Mouse (Mus musculus): ENCODE measurements at regions not wholly inside any gene's neighbourhood (a gene's known extent, or its start where the extent isn't known, plus 50 kb on each side); places are given as distances from the start of the nearest gene placed in this dataset.
A peak's percentile ranks its signal among the peaks of the same experiment; 100 is the strongest.

GRCm38 (mm10) chr3:48207950-48208349, 1549.2 kb downstream of the Pcdh18 start:
- no peak for ATAC-seq (ENCODE audit: low FRiP score, low TSS enrichment)
- no peak overlapping the region for H3K4me2 ChIP-seq (ENCODE audit: low read length)
- no peaks in the 10 kb centered on the region for H3K9me3 ChIP-seq (ENCODE audit: control insufficient read depth, low read length)
- H3K9ac ChIP-seq (replicated peaks; ENCODE audit: low read length) = no peak overlapping the region
- H3K36me3 ChIP-seq (ENCODE audit: control insufficient read depth, insufficient read depth, low read length) = no peaks in the 10 kb centered on the region
- H3K4me1 ChIP-seq (ENCODE audit: control insufficient read depth, insufficient read depth, low read length) = no peaks in the 10 kb centered on the region
- no peak overlapping the region for H3K27ac ChIP-seq (replicated peaks; ENCODE audit: low read depth, low read length)
- H3K4me3 ChIP-seq (replicated peaks; ENCODE audit: low read depth, low read length) = no peak overlapping the region
- no peaks in the 10 kb centered on the region for H3K27me3 ChIP-seq (ENCODE audit: control insufficient read depth, insufficient read depth, low read length)
- 85% methylated on average over 2 of the region's 2 CpGs for WGBS
- DNase-seq = peak; percentile 8

- DNase-seq (peak; percentile 40), ATAC-seq (ENCODE audit: low FRiP score, low TSS enrichment) (no peak)
- Histone ChIP-seq H3K9me3 (ENCODE audit: control insufficient read depth, low read length) (no peaks in the 10 kb centered on the region), H3K27ac (replicated peaks; ENCODE audit: low read depth, low read length) (no peak overlapping the region), H3K27me3 (ENCODE audit: control insufficient read depth, insufficient read depth, low read length) (no peaks in the 10 kb centered on the region), H3K4me3 (replicated peaks; ENCODE audit: low read depth, low read length) (no peak overlapping the region), H3K4me2 (ENCODE audit: low read length) (no peak overlapping the region), H3K36me3 (ENCODE audit: control insufficient read depth, insufficient read depth, low read length) (no peaks in the 10 kb centered on the region), H3K4me1 (ENCODE audit: control insufficient read depth, insufficient read depth, low read length) (no peaks in the 10 kb centered on the region), H3K9ac (replicated peaks; ENCODE audit: low read length) (no peak overlapping the region)
- WGBS = 60% methylated on average over 3 of the region's 3 CpGs
These were observed 1562.8 kb downstream of the Pcdh18 start for GRCm38 (mm10) chr3:48194300-48194699.

GRCm38 (mm10) chr3:48144885-48145284, 1612.2 kb downstream of the Pcdh18 start:
- no peaks in the 10 kb centered on the region for H3K36me3 ChIP-seq (ENCODE audit: control insufficient read depth, insufficient read depth, low read length)
- no peaks in the 10 kb centered on the region for H3K4me1 ChIP-seq (ENCODE audit: control insufficient read depth, insufficient read depth, low read length)
- no peaks in the 10 kb centered on the region for H3K27me3 ChIP-seq (ENCODE audit: control insufficient read depth, insufficient read depth, low read length)
- no peak overlapping the region for H3K4me3 ChIP-seq (replicated peaks; ENCODE audit: low read depth, low read length)
- no peak overlapping the region for H3K9ac ChIP-seq (replicated peaks; ENCODE audit: low read length)
- H3K27ac ChIP-seq (replicated peaks; ENCODE audit: low read depth, low read length) = no peak overlapping the region
- H3K4me2 ChIP-seq (ENCODE audit: low read length) = no peak overlapping the region
- ATAC-seq (ENCODE audit: low FRiP score, low TSS enrichment) = no peak; the same call in 1 of the 2 replicates
- 95% methylated on average over 3 of the region's 3 CpGs for whole genome bisulfite sequencing
- no peaks in the 10 kb centered on the region for H3K9me3 ChIP-seq (ENCODE audit: control insufficient read depth, low read length)
- DNase-seq = no peak

GRCm38 (mm10) chr3:48134938-48135337, 1622.2 kb downstream of the Pcdh18 start:
- Histone ChIP-seq H3K27me3 (ENCODE audit: control insufficient read depth, insufficient read depth, low read length) (no peaks in the 10 kb centered on the region), H3K27ac (replicated peaks; ENCODE audit: low read depth, low read length) (no peak overlapping the region), H3K36me3 (ENCODE audit: control insufficient read depth, insufficient read depth, low read length) (no peaks in the 10 kb centered on the region), H3K4me1 (ENCODE audit: control insufficient read depth, insufficient read depth, low read length) (no peaks in the 10 kb centered on the region), H3K9me3 (ENCODE audit: control insufficient read depth, low read length) (no peaks in the 10 kb centered on the region), H3K9ac (replicated peaks; ENCODE audit: low read length) (no peak overlapping the region), H3K4me2 (ENCODE audit: low read length) (no peak overlapping the region), H3K4me3 (replicated peaks; ENCODE audit: low read depth, low read length) (no peak overlapping the region)
- WGBS = 81% methylated on average over 4 of the region's 4 CpGs
- DNase-seq (no peak), ATAC-seq (ENCODE audit: low FRiP score, low TSS enrichment) (no peak)

- no peak overlapping the region for H3K27ac ChIP-seq (replicated peaks; ENCODE audit: low read depth, low read length)
- DNase-seq (no peak), ATAC-seq (ENCODE audit: low FRiP score, low TSS enrichment) (no peak)
- no peaks in the 10 kb centered on the region for H3K9me3 ChIP-seq (ENCODE audit: control insufficient read depth, low read length)
- H3K4me3 ChIP-seq (replicated peaks; ENCODE audit: low read depth, low read length) = no peak overlapping the region
- H3K9ac ChIP-seq (replicated peaks; ENCODE audit: low read length) = no peak overlapping the region
- 51% methylated on average over 1 of the region's 1 CpGs for WGBS
- no peaks in the 10 kb centered on the region for H3K36me3 ChIP-seq (ENCODE audit: control insufficient read depth, insufficient read depth, low read length)
- H3K4me2 ChIP-seq (ENCODE audit: low read length) = no peak overlapping the region
- H3K27me3 ChIP-seq (ENCODE audit: control insufficient read depth, insufficient read depth, low read length) = no peaks in the 10 kb centered on the region
- no peaks in the 10 kb centered on the region for H3K4me1 ChIP-seq (ENCODE audit: control insufficient read depth, insufficient read depth, low read length)
These were observed 1632.9 kb downstream of the Pcdh18 start for GRCm38 (mm10) chr3:48124263-48124662.

- Histone ChIP-seq H3K4me3 (replicated peaks; ENCODE audit: low read depth, low read length) (no peak overlapping the region), H3K4me1 (ENCODE audit: control insufficient read depth, insufficient read depth, low read length) (no peaks in the 10 kb centered on the region), H3K9me3 (ENCODE audit: control insufficient read depth, low read length) (no peaks in the 10 kb centered on the region), H3K4me2 (ENCODE audit: low read length) (no peak overlapping the region), H3K27ac (replicated peaks; ENCODE audit: low read depth, low read length) (no peak overlapping the region), H3K36me3 (ENCODE audit: control insufficient read depth, insufficient read depth, low read length) (no peaks in the 10 kb centered on the region), H3K27me3 (ENCODE audit: control insufficient read depth, insufficient read depth, low read length) (no peaks in the 10 kb centered on the region), H3K9ac (replicated peaks; ENCODE audit: low read length) (no peak overlapping the region)
- no peak for ATAC-seq (ENCODE audit: low FRiP score, low TSS enrichment)
- DNase-seq = no peak
- 87% methylated on average over 1 of the region's 1 CpGs for WGBS
These were observed 1652.8 kb upstream of the Pabpc4l start for GRCm38 (mm10) chr3:48100847-48101246.

DNA sequence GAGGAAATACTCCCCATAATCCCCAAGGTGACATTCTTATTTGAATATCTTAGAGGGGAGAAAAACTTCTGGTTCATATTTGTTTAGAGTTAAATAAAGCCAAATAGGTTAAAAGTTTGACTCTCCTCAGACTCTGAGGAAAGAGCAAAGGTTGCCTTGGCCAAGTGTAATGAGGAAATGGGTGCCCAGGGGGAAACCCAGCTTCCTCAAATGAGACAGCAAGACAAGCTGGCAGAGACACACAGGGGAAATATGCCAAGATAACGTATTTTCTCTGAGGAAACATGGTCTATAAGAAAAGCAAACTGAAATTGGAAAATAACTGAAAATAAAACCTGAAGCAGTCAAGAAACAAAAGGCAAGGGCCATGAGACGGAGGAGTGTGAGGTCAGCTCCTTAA, 1632.6 kb upstream of the Pabpc4l start:
- 68% methylated on average over 2 of the region's 2 CpGs for WGBS
- DNase-seq (no peak), ATAC-seq (ENCODE audit: low FRiP score, low TSS enrichment) (no peak)
- Histone ChIP-seq H3K9me3 (ENCODE audit: control insufficient read depth, low read length) (no peaks in the 10 kb centered on the region), H3K27ac (replicated peaks; ENCODE audit: low read depth, low read length) (no peak overlapping the region), H3K9ac (replicated peaks; ENCODE audit: low read length) (no peak overlapping the region), H3K4me1 (ENCODE audit: control insufficient read depth, insufficient read depth, low read length) (no peaks in the 10 kb centered on the region), H3K4me2 (ENCODE audit: low read length) (no peak overlapping the region), H3K36me3 (ENCODE audit: control insufficient read depth, insufficient read depth, low read length) (no peaks in the 10 kb centered on the region), H3K27me3 (ENCODE audit: control insufficient read depth, insufficient read depth, low read length) (no peaks in the 10 kb centered on the region), H3K4me3 (replicated peaks; ENCODE audit: low read depth, low read length) (no peak overlapping the region)

GRCm38 (mm10) chr3:48075306-48075705, 1627.3 kb upstream of the Pabpc4l start:
- no peak overlapping the region for H3K4me3 ChIP-seq (replicated peaks; ENCODE audit: low read depth, low read length)
- H3K27ac ChIP-seq (replicated peaks; ENCODE audit: low read depth, low read length) = no peak overlapping the region
- WGBS = 62% methylated on average over 2 of the region's 2 CpGs
- H3K4me1 ChIP-seq (ENCODE audit: control insufficient read depth, insufficient read depth, low read length) = no peaks in the 10 kb centered on the region
- H3K4me2 ChIP-seq (ENCODE audit: low read length) = no peak overlapping the region
- no peaks in the 10 kb centered on the region for H3K36me3 ChIP-seq (ENCODE audit: control insufficient read depth, insufficient read depth, low read length)
- ATAC-seq (ENCODE audit: low FRiP score, low TSS enrichment) (no peak), DNase-seq (no peak)
- H3K9me3 ChIP-seq (ENCODE audit: control insufficient read depth, low read length) = no peaks in the 10 kb centered on the region
- H3K9ac ChIP-seq (replicated peaks; ENCODE audit: low read length) = no peak overlapping the region
- no peaks in the 10 kb centered on the region for H3K27me3 ChIP-seq (ENCODE audit: control insufficient read depth, insufficient read depth, low read length)

DNA sequence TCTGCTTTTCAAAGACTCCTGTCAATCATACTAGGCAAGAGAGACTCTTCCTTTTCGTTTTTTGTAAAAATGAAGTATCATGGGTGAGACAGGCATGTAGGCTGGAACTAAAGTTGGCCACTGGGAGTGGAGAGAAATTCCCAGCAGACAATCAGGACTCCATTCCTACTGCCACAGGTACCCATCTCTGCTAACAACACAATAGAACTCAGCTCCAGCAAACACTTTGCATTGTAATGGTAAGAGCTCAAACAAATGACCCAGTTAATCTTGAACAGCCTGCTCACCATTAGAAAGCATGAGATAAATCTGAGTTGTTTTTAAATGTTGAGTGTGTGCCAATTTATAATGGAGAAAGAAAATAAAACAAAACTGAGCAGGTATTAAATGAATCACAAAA, 1620.6 kb upstream of the Pabpc4l start:
- H3K36me3 ChIP-seq (ENCODE audit: control insufficient read depth, insufficient read depth, low read length) = no peaks in the 10 kb centered on the region
- H3K27me3 ChIP-seq (ENCODE audit: control insufficient read depth, insufficient read depth, low read length) = no peaks in the 10 kb centered on the region
- WGBS = 19% methylated on average over 1 of the region's 1 CpGs
- H3K4me3 ChIP-seq (replicated peaks; ENCODE audit: low read depth, low read length) = no peak overlapping the region
- H3K4me2 ChIP-seq (ENCODE audit: low read length) = no peak overlapping the region
- H3K9ac ChIP-seq (replicated peaks; ENCODE audit: low read length) = no peak overlapping the region
- H3K4me1 ChIP-seq (ENCODE audit: control insufficient read depth, insufficient read depth, low read length) = peaks cover 3% of the 10 kb centered on the region; the same call in 1 of the 2 replicates
- ATAC-seq (ENCODE audit: low FRiP score, low TSS enrichment) (no peak), DNase-seq (no peak)
- no peak overlapping the region for H3K27ac ChIP-seq (replicated peaks; ENCODE audit: low read depth, low read length)
- no peaks in the 10 kb centered on the region for H3K9me3 ChIP-seq (ENCODE audit: control insufficient read depth, low read length)
